Mouse (Mus musculus): ENCODE results near the gene Irgm2. TPM values are rescaled to one million over a fixed set of nuclear protein-coding genes. Genes with fewer than 3 reads are reported as not detected.

The Irgm2 gene
- 1.7 and 2.0 TPM in 2 replicates for polyA plus RNA-seq (2015; fragmentation: Nextera tagmentation; extraction: Ambion mirVana)

DNA sequence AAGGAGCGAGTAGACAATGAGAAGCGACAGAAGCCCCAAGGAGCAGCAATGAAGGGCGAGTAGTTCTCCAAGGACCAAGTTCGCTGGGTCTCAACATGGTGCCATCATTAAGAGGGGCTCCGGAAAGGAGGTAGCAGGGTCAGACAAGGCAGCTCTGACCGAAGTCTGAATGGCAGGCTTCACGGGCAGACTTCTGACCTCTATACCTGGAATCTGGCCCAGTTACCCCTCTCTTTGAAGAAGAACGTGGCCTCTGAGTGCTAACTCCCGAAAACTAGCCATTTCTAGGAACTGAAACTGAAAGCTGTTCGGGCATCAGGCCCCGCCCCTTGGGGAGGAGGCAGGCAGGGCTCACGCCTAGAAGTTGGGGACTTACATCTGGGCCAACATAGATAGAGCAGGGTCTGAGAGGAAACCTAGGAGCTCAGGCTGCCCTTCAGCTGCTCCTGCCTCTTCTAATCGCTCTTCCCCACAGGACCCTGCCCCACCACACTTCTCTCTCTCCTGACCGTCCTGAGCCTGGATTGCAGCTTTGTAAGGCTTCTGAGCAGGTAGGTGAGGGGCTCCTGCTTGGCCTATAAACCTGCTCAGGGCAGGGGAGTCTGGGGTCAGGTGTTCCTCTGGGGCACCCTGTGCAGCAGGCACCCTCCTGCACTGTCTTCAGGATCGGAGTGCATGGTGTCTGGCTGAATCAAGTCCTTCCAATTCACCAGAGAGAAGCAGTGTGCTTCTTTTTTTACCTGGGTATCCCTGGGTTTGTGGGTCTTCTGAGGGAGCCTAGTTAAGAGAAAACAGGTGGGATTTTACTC is at the start of gene Irgm2, which contains the start of gene Igtp:
Irgm2 (plus strand) TSS at position 390 of the 809 bp plus-strand sequence.
Igtp (plus strand) TSS at position 328 of the 809 bp plus-strand sequence.

DNA sequence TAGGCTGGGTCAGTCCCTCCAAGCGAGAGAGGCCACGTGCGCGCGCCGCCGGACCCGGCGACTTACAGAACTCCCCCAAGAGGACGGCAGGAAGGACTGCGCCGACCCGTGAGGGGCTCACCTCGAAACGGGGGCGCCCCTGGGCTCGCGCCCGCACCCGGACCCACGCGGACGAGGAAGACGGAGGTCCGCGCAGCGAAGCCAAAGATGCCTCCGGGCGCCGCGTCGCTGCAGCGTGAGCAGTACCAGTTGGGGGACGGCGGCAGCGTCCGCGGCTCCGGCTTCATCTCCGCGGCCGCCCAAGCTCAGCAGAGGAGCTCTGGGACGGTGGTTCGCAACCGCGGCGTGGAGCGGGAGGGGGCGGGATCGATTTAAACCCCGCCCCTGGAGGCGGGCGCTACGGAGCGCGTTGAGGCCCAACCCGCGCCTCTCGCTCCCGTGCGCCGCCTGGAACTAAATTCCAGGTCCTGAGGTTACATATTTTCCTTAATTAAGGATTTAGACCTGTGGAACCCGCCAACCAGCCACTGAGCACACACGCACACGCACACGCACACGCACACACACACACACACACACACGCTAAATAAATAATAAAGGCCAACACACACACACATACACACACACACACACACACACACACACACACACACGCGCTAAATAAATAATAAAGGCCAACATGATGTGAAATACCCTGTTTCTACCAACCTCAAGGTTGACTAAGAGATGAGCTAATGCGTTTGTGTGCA is 31.1 kb upstream of the Irgm2 start, which contains the start of gene Gemin5:
Gemin5 (minus strand) TSS at position 373 of the 749 bp plus-strand sequence.

DNA sequence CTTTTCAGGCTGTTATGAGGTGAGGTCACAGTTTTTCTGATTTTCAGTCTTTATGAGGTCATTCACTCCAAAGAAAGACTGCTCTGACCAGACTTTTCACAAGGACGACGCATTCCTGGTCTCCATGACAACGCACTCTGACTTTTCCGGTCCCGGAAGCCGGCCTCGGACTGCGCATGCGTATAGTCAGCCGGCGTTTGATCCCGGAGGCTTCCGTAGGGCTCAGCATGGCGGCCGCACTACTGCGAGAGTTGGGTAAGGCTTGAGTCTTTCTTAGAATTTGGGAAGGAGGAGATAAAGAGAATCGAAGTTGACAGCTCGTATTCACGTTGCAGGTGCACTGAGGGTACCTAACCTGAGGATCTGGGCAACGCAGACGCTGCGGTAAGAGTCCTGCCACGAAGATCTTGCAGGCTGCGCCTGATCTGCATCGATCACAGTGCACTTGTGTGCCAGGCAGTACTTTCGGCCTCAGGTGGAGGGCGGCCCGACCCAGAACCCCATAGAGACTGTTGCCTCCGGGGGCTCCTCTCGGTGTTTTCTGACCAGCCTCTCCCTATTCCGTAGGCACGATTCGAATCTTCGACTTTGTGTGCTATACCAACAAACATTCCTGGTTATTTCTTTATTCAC is 27.8 kb upstream of the Irgm2 start, which contains the start of gene Mrpl22:
Mrpl22 (plus strand) TSS at position 203 of the 633 bp plus-strand sequence.

Other genes starting within 250 kb of the Irgm2 start
- gene Larp1, start 190.6 kb upstream of the Irgm2 start, polyA plus RNA-seq (2015; fragmentation: Nextera tagmentation; extraction: Ambion mirVana), result 20.9 and 21.9 TPM in 2 replicates
- gene Gm12248, start 106.5 kb upstream of the Irgm2 start, polyA plus RNA-seq (2015; fragmentation: Nextera tagmentation; extraction: Ambion mirVana), result not detected in 2 replicates
- gene Cnot8, start 95.5 kb upstream of the Irgm2 start, polyA plus RNA-seq (2015; fragmentation: Nextera tagmentation; extraction: Ambion mirVana), result 75.7 and 82.5 TPM in 2 replicates
- gene Gemin5, start 31.1 kb upstream of the Irgm2 start, polyA plus RNA-seq (2015; fragmentation: Nextera tagmentation; extraction: Ambion mirVana), result 10.5 and 11.2 TPM in 2 replicates
- 96.1 and 100 TPM in 2 replicates for gene Mrpl22, start 28.0 kb upstream of the Irgm2 start, polyA plus RNA-seq (2015; fragmentation: Nextera tagmentation; extraction: Ambion mirVana)
- 3.4 and 4.4 TPM in 2 replicates for gene Igtp, start 62 bp upstream of the Irgm2 start, polyA plus RNA-seq (2015; fragmentation: Nextera tagmentation; extraction: Ambion mirVana)
- not detected in 2 replicates for gene 4930438A08Rik, start 75.2 kb downstream of the Irgm2 start, polyA plus RNA-seq (2015; fragmentation: Nextera tagmentation; extraction: Ambion mirVana)
- 21.5 and 26.6 TPM in 2 replicates for gene Zfp692, start 107.5 kb downstream of the Irgm2 start, polyA plus RNA-seq (2015; fragmentation: Nextera tagmentation; extraction: Ambion mirVana)
- 48.4 and 48.9 TPM in 2 replicates for gene Zfp672, start 130.7 kb downstream of the Irgm2 start, polyA plus RNA-seq (2015; fragmentation: Nextera tagmentation; extraction: Ambion mirVana)
- 39.3 and 41.8 TPM in 2 replicates for gene Sh3bp5l, start 131.1 kb downstream of the Irgm2 start, polyA plus RNA-seq (2015; fragmentation: Nextera tagmentation; extraction: Ambion mirVana)
- gene Lypd8, start 179.4 kb downstream of the Irgm2 start, polyA plus RNA-seq (2015; fragmentation: Nextera tagmentation; extraction: Ambion mirVana), result not detected in 2 replicates
- gene 1810065E05Rik, start 221.5 kb downstream of the Irgm2 start, polyA plus RNA-seq (2015; fragmentation: Nextera tagmentation; extraction: Ambion mirVana), result not detected in 2 replicates
- gene Gm12253, start 232.9 kb downstream of the Irgm2 start, polyA plus RNA-seq (2015; fragmentation: Nextera tagmentation; extraction: Ambion mirVana), result not detected in 2 replicates